Mouse (Mus musculus) thymus, postnatal 25 days (tissue): ENCODE results near the gene Ppargc1a.
A peak's percentile ranks its signal among the peaks of the same experiment; 100 is the strongest.

Source experiments
- DNase-seq: peaks from one replicate; pipeline ENCODE4 v3.0.0; 2022

Ppargc1a gene

DNA sequence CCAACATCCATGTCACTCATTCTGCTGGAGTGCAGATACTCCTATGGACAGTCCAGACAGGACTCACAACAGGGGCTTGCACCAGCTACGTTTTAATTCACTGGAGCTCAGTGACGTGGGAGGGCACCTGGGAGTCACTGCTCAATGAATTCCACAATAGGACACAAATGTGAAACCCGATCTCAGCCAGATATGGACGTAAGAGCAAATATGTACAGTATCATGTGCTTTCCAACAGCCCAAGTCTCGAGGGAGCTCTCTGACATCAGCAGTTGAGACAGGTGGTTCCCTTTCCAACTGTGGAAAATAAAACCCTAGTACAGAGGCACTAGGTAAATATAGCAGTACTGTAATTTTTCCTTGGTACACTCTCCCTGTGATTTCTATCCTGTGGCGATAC, at the start of gene Ppargc1a:
Gene Ppargc1a, minus strand, starts transcription at position 68 of the 400 bp plus-strand sequence.
- no peak for DNase-seq

DNA sequence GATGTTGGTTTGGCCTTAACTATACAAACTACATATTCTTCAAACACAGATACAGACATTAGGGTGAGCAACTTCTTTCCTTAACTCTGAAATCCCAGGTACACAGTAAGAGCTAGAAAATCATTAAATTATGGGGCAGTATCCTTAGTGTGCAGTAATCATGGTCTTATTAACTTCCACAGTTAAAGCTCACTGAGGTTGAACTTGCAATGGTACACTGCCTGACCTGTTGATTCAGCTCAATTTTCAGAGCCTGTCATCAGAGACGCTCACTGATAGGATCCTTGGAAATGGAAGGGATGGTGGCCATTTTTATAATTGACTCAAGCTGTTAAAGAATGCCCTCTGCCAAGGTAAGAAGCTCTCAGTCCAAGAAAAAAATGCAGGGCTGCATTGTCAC, 49.4 kb upstream of the Ppargc1a start:
- DNase-seq, result no peak

DNA sequence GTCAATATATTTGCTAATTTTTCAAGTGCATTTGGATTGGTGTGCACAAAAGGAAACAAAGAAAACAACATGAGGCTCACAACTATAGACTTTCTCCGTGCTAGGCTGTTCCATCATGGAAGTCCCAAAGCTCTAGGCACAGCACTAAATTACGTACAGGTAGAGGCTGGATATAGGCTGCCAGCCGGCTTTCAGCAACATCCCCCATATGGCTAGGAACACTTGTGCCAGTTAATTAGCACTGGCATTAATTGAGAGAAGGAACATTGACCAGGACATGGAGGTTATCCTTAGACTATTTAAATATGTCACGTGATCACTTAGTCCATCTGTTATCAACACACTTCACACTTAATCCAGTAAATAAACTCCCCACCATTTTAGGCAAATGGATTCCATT, 44.5 kb upstream of the Ppargc1a start:
- no peak for DNase-seq

DNA sequence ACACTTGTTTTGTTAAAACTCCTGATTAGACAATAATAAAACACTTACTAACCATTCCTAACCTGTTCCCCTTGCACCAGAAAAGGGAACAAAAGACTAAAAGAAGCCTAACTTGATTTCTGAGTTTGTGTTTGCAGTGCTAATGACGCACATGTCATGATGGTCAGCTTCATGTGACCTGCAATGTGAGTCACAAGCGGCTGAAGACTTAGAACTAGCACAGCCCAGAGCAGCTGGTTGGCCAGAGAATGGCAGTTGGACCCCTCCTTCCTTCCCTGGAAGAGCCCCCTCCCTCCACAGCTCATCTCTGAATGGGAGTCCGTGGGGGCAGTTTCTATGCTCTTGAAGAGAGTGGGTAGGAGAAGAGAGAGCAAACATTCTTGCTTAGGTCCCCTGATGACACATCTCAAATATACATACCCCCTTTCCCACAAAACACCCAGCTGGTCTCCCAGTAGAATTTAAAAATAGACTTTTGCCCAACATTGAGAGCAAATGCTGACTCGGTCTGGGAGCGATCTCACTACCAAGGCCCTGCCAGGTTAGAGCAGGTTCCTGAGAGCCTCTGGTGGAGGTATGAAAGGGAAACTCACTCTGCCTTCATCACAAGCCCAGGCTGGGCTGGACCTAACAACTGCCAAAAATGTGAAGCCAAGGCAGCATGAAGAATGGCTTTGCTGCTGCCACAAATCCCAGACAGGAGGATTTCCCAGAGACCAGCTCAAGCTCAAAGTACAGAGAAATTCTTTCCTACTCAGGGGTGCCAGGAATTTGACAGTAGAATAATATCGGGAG, 40.4 kb upstream of the Ppargc1a start:
- no peak for DNase-seq

DNA sequence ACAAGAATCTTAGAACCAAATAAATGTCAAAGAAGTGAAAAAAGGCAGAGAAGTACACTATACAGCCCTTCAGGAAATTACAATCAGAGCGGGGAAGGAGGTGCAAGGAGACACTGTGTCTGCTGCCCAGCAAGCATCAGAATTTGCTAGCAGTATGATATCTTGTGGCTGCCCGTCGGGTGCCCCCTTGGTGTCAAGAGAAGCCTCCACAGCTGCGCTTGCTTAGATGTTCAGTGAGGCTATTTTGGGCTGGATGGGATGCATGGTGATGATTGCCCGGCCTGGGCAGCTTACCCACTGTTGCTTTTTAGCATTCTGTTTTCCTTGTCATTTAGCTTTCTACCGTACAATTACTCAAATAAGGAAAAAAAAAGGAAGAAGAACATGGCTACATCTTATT, 32.0 kb upstream of the Ppargc1a start:
- DNase-seq, result no peak

DNA sequence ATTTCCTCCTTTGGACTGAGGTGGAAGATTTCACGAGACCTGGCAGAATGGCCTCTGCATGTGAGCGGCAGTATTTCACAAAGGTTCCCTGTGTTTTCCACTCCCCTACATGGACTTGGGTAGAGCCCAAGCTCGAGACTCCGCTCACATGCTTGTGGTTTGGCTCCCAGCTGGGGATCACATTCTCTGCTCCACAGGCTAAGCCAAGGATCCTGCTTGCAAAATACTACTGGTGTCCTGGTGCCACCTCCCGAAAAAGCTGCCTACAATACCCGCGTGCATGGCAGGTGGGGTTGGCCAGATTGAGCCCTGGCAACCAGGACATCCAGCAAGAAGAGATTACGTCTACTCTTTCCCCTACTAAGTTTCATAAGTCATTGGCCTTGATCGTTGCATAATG, 28.1 kb upstream of the Ppargc1a start:
- no peak for DNase-seq

DNA sequence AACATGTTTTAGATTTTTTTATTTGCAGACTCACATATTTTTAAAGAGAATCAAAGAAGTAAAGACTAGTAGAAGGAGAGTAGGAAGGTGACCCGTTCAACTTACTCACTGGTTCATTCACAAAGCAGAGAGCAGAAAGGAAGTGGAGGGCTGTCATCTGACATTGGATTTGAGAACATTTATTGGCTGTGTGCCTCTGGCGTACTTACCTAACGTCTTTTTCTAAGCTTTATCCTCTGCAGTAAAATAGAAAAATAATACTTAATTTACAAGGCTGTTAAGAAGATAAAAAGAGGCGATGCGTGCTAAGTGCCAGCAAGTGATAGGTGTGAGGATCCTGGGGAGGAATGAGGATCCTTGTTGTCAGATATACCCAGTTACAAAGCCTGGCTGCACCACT, 24.7 kb upstream of the Ppargc1a start:
- DNase-seq, result no peak

DNA sequence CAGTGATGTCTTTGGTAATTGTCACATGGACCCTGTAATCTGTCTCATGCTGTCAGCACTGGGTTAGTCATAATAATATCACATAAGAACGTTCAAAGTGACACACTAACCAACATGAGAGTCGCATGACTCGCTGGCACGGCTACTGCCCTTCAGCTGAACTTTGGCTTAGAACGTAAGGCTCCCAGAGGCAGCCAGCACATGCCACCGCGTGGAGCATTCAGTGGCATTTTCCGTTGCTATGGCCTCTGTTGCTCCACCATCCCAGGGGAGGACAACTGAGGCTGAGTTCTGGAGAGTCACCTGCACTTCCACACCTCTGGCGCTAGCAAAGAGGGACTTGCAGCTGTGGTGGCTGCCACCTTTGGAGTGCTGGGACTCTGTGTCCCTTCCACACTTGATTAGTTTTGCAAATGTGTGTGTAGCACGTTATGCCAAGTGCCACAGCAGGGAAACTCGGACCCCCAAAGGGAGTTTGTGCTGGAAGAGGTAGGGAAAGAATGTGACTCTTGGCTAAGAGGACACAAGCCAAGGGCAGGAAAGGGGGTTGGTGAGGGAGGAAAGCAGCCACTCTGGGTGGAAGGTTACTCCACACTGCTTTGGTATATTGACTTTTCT, 24.1 kb upstream of the Ppargc1a start:
- no peak for DNase-seq

DNA sequence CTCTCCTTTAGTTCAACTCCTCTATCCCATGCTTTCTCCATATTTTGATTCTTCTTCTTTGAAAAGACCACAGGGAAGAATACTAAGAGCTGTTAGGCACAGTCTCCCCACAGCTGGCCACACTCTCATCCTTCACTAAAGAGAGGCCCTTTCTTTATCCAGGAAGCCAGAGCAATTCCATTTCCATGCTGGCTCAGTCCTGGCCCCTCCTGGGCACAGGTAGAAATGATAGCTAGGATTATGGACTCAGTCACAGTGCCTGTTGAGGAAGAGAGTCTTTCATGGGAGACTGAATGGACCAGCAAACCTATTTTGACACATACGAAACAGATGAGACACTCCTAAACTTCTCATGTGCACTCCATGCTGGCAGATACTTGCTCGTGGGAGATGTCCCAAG, 18.7 kb upstream of the Ppargc1a start:
- DNase-seq, result no peak

DNA sequence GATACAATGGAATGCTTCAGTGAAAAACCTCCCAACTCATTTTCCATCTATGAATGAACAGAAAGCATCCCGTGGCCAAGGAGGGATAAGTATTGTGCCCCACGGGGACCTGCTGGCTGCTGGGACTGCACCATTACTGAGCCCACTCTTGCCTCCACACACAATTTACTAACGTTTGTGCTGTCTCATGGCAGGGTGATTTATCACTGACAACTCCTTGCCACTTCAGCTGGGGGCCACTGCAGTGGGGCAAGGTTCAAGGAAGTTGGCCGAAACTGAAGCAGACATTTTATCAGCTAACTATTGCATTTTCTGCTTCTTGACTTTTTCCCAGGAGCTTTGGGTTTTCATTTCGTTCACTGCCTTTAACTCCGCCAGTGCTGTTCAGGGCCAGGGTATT, 17.5 kb upstream of the Ppargc1a start:
- DNase-seq, result no peak

DNA sequence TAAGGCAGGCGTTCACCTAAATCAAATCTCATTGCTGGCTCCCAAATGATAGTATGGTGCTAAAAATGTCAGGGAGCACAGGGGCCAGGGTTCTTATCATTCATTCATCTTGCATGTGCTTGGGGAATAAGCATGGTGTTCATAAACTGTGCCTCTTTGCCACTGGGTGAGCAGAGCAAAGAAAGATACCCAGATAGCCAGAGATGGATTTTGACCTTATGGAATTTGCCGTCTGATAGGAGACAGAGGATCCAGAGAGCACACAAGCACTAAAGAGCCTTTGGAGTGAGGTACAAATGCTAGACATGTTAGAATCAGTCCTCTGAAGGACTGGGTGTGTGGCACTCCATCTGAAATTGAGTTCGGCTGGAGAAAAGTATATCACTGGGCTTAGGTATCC, 16.7 kb upstream of the Ppargc1a start:
- no peak for DNase-seq

DNA sequence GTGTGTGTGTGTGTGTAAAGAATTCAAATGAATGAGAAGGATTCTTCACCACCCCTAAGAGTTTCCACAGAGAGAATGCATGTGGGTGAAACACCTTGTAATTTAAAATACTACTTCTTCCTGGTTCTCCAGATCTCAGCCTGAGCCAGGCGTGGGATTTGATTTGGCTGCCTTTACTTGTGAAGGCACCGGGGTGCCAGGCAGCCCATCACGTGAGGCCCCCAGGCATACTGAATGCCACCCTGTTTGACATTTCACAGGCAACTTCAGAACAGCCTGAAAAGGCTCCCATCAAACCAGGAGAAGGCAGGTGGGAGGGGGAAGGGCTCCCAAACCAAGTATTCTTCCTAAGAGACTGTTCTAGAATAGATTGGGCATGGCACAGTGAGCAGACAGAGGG, 16.1 kb upstream of the Ppargc1a start:
- no peak for DNase-seq

DNA sequence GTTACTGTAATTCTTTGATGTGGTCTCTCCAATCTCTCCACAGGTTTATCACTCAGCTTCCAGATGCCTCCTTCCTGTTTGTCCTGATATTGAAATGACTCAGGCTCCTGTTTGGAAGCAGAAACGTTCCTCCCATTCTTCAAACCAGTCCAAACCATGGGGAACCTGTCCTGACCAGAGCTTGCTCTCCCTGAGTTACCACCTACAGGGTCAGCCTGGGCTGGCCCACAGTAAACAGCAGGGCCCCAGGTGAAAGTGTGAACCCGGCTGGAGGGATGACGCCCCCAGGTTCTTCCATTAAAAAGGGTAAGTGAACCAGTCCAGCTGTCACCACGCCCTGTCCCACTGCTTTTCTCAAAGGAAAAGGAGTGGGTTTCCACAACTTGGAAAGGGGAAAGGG, 15.5 kb upstream of the Ppargc1a start:
- DNase-seq, result no peak

DNA sequence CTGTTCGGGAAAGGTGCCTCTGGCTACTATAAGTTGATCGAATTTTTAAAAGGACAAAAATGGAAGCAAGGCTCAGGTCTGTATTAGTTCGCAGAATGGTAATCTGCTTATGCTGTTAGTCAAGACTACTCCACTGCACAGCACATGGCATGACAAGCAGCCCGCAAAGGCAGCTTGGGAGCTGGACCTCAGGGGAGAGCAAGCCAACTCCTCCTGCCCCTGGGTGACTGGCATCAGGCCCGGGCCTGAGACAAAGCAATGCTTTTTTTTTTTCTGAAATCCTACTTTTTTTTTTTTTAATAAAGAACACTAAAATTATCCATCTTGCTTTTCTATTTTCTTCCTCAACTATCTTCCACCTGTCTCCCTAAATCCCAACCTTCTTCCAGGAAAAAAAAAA, 15.1 kb upstream of the Ppargc1a start:
- no peak for DNase-seq

DNA sequence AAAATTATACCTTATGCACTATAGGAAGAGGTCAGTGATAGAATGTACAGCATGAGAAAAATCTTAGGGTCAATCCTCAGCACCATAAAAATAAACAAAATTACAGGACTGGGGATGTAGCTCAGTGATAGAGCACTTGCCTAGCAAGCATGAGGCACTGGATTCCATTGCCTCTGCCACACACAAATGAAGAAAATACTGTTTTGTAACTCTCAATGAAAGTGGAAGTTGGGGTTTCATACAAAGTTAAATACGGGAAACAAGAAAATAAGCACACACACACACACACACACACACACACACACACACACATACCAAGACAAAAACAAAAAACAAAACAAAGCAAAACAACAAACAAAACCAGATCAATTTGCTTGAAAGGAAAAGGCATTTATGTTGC, 10.1 kb upstream of the Ppargc1a start:
- no peak for DNase-seq

DNA sequence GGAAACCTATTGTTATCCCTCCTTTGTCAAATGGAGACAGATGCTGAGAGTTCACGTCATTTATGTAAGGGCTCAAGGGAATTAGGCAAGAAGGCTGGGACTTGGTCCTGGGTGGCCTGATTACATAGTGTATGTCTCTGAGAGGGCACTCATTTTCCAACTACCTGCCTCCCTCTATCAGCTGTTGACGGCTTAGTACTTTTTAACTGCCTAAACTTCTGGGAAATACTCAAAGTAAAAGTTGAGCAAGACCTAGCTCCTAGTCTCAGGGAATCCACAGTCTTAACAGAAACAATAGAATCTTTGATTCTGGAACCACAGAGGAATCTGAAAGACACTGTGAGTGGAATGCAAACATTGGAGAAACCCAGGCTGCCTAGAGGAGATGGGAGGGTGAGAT, 6.2 kb upstream of the Ppargc1a start:
- DNase-seq, result no peak

DNA sequence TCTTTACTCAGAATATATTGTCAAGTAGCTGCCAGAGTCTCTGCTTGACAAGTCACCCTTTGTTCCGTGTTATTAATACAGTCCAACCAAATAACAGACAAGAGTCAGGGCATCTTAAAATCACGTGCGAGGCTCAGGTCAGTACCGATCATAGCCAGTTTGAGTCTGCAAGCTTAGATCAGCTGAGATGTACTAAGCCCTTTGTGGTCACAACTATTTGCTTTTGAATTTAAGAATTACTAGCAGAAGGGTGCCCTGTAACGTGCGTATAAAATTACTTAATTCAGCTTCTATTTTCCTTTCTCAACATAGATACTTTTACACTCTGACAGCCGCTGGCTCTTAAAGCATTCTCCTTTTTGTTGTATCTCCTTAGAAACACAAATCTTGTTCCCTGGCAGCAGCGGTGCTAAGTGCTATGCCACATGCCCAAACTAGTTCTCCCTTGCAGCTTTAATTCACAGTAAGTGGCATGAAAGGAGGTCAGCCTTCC, 718 bp upstream of the Ppargc1a start:
- no peak for DNase-seq

DNA sequence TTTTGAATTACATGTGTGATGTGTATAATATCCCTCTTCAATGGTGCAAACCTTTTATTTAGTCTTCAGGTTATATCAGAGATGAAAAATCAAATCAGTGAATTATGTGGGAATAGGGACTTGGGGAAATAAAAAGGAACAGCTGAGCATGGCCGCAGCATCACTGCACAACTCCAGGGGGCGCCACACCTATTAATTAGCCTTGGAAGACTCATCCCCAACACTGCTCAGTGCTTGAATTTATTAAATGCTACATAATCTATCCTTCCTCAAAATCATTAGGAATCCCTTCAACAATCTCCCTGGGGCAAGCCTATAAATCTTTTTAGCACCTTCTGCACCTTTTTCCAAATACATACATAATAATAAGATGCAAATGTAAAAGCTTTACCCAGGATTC, 1.9 kb downstream of the Ppargc1a start:
- DNase-seq, result no peak

DNA sequence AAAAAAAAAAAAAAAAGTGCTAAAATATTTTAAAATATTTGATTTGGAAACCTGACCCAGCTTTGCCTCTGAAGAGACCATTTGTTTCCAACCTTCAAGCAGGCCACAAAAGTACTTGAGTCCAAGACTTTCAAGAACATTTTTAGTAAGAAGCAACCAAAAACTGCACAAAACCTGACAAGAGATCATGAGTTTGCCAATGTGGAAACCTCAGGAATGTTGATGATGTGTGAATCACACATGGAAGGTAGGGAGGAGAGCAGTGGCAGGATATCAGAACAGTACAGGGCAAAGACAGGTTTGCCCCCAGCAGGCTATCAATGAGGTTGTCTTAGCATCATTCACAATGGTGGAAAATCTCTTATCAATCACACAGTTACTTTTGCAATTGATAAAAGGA, 2.5 kb downstream of the Ppargc1a start:
- DNase-seq, result no peak

DNA sequence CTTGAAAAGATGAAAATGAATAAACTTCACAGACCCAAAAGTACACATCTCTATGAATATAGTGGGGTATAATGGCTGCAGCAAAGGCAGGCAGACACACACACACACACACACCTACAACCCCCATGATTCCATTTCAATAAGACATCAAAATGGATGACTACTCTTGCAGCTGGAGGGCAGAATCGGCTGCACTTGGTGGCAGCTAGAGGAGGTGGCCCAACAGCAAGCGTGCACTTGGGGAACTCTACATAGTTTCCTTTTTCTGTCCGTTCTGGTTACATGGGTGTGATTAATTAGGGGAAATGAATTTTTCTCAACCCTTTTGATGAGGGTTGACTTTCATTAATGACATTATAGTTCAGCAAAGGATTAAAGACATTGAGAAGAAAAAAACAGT, 4.0 kb downstream of the Ppargc1a start:
- DNase-seq, result no peak

DNA sequence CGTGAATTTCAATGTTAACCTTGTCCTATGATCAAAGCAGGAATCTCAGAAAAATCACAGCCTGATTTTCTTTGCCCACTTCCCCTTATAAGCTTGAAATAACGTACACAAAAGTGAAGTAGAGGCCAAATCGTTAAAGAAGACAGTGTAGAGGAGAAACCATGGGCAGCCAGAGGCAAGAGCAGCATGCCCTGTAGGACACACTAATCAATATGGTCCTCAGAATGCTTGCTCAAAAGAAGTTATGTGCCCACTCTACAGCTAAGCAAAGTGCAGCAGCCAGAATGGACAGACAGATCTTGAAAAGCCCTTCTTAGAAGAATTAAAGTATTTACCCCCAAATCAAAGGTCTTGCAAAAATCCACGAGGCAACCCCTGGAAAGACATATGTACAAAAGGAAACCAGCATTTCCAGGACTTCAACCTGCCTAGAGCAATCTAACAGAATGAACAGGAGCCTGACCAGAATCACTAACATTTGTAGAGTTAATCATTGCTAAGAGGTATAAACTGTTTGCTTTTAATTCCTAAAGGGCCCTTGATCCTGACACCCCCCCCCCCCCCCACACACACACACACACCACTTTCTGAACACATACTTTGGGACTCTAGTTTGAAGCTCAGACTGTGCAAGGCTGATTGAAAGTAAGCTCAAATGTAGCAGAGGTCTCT, 9.8 kb downstream of the Ppargc1a start:
- no peak for DNase-seq

DNA sequence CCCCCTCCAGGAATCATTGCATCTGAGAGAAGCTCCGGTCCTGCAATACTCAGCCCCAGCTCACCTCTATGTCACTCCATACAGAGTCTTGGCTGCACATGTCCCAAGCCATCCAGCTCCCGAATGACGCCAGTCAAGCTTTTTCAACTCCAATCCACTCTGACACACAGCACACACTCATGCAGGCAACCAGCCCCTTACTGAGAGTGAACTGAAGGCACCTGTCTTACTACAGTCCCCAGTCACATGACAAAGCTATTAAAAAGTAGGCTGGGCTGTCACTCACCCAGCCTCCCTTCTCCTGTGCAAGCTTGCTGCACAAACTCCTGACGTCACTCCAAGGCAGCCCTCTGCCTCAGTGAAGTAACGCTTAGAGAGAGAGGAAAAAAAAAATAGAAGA, 13.9 kb downstream of the Ppargc1a start:
- DNase-seq, result no peak

DNA sequence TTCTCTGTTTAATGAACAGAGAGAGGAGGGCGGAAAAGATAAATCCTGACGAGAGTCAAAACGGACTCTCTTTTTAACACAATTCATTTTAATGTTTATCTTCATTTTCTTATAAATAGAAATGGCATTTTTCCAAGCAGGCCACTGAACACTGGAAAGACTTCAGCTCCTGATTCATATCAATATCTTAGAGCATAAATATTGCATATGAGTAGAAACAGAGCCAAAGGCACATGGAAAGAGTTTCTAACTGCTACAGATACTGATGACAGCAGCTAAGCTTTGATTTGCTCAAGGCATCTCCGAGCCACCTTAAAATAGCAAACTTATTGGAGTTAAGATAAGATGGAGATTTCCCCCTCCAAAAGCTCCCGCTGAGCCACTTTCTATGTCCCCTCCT, 14.3 kb downstream of the Ppargc1a start:
- no peak for DNase-seq

DNA sequence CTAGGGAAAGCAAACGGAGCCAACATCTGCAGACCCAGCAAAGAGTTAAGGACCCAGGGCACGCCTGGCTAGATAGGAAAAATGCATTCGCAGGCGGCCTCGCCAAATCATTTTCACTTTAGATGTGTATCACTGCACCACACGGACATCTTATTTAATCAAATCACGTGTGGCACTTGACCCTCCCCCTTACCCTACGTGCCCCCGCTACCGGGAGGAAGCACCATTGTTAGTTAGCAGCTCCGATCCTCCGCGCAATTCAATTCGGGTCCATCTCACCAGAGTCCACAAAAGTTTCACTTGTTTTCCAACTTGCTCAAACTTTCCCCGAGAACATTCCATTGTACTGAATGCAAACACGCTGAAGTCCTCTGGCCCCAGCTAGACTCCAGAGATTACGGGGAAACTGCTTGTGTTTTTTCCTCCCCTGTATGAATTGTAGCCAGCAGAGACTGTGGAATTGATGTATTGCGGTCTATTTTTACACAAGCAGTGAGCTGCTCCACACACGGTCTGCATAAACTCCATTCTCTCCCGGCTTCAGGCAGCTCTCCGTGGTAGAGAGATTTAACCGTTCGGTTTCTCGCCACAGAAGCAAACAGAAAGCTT, 14.9 kb downstream of the Ppargc1a start:
- DNase-seq, result peak; percentile 13
